Mouse (Mus musculus) CD4-positive, CD25-positive, alpha-beta regulatory T cell, adult 4 months (primary cell): Measurements from ENCODE around the gene Cdk16. TPM values are rescaled to one million over a fixed set of nuclear protein-coding genes. Genes with fewer than 3 reads are reported as not detected.

Experiments used
- ATAC-seq: one replicate; pipeline ENCODE4 v1.8.0; 2017
- polyA plus RNA-seq, 2 experiments: library from polyadenylated mRNA; unstranded; fragments of 100-300 nt; shearing (Covaris generic); gene quantifications; one replicate each; pipeline ENCODE4 v1.2.1; 2017

Gene Cdk16
- 10 to 100 TPM; 10.3 to 11.1 TPM for polyA plus RNA-seq

- ATAC-seq: peak; percentile 90
These were observed at the start of gene Cdk16 for GRCm38 (mm10) chrX:20687519-20688067. TSS of gene Cdk16 (plus strand) at chrX:20687954.

- ATAC-seq: no peak
These were observed 49.6 kb upstream of the Cdk16 start for GRCm38 (mm10) chrX:20638141-20638540.

- no peak for ATAC-seq
These were observed 43.0 kb upstream of the Cdk16 start for GRCm38 (mm10) chrX:20644780-20645179.

DNA sequence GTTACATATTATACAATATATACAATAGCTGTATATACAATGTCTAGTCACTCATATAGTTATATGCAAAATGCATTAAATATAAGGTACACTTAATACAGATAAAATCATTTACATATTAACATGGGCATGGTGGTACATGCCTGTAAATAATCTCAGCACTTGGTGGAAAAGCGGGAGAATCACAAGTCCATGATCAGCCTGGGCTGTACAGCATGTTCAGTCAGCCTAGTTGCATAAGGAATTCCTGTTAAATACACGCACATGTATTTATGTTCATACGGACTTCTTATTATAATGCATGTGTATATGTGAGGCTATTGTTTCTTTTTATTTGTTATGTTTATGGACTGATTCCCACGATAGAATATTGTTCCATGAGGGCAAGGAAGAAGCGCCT is 30.2 kb upstream of the Cdk16 start:
- ATAC-seq: no peak

- ATAC-seq: peak; percentile 87
These were observed 29.6 kb upstream of the Cdk16 start, which contains the start of gene Uba1 for GRCm38 (mm10) chrX:20658026-20658652. TSS of gene Uba1 (plus strand) at chrX:20658326.

- no peak for ATAC-seq
These were observed 28.8 kb upstream of the Cdk16 start for GRCm38 (mm10) chrX:20658891-20659406.

DNA sequence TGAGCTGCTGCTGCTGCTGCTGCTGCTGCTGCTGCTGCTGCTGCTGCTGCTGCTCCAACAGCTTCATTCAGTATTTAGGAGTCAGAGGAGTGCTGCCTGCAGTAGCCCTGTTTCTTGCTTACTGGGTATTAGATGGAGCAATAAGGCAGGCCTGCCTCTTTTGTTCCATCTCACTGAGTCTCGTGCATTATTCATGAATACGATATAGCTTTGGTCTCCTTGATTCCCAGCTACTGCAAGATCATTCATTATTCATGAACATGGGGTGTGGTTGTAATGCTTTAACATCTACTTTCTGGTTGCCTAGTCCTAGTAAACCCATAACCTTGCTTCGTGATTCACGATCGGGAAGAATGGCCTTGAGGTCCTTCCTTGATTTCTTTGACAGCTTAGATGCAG is 25.4 kb upstream of the Cdk16 start:
- ATAC-seq: no peak

DNA sequence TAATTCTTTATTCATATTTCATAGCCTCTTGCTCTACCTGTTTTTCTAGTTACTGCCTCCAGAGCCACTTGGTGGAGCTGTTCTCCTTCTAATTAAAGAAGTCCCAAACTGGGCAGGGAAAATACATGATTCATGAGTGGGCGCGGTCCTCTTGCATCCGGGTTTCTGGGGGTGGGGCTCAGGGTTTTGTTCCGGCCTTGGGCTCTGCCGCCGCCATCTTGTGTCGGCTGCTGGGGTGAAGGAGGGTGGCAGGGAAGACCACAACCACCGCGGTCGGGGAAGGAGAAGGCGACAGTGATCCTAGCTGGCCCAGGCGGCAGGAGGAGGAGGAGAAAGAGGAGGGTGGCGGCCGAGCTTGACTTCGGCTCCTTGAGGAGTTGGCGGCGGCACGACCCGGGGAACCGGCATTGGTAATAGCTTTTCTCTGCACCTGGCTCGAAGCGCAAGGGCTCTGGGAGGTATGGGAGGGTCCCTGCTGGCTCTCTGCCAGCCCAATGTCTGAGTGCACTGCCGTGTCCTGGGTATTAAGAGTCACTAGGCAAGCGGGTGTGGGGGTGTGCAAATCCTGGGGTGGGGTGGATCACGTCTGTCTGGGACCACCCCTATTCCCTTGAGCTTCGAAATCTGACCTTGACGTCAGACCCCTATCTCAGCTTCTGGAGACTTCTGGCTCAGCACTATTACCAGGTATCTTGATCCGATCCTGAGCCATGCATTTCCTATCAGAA is 24.9 kb upstream of the Cdk16 start:
- peak; percentile 77 for ATAC-seq

DNA sequence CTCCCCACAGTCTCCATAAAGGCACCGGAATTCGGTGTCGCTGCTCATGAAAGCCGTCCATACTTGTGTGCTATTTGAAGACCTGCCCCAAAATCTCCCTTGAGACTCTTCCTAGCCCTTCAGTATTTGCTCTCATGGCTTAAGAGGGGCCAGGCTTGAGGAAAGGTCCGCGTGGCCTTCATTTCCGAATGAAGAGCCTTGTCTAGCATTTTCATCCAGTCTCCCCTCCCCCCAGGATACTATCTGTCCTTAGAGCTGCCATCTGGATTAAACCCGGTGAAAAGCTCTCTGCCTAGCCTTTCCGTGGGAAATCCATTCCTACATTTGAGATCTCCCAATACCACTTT is 24.3 kb upstream of the Cdk16 start:
- no peak for ATAC-seq

- peak; percentile 67 for ATAC-seq
These were observed 354 bp downstream of the Cdk16 start for GRCm38 (mm10) chrX:20688068-20688547.

DNA sequence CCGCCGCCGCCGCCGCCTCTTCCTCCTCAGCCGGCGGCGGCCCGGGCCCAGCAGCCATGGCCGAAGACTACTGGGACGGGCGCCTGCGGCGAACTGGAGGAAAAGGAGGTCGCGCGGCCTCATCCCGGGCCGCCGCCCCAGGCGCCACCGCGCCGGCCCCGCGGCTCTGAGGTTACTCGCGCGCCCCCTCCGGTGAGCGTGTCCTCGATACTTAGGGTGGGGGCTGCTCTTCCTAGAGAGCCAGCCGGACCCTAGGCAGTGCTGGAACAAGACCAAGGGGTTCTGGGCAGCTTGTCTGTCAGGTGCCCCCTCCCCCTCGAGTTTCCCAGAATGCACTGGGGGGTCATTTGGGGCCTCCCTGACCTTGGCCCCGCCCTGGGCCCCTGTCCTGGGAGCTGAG is 861 bp downstream of the Cdk16 start:
- ATAC-seq: no peak

- no peak for ATAC-seq
These were observed 3.8 kb downstream of the Cdk16 start for GRCm38 (mm10) chrX:20691566-20691965.

DNA sequence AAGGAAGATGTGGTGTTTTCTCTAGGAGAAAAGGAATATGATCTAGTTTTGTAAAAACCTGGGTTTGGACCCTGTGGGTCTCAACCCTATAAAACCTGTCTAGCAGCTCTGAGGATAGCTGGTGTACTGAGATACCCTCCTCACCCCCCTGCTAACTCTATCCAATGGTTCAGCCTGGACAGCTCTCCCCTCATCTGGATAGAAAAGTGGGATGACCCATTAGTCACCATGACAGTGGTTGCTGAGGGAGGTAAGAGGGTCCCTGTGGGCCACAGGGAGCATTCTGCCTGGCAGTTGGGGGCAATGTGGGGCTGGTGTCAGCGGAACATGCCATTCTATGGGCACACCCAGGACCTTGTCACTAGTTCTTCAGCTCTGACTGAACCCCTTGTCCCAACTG is 4.9 kb downstream of the Cdk16 start:
- ATAC-seq: no peak

DNA sequence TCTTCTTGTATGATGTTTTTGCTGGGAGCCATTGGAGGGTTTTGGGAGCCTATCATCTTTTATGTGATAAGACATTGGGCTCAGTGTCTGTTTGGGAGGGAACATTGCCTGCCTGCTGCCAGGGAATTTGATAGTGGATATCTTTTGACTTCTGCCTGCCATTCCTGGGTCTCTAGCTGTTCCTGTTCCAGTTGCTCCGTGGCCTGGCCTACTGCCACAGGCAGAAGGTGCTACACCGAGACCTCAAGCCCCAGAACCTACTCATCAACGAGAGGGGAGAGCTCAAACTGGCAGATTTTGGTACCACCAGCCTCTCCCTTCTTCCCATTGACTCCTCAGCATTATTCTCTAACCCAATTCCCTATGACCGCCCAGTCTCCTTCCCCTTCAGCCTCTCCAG is 8.1 kb downstream of the Cdk16 start:
- ATAC-seq: no peak

- peak; percentile 13 for ATAC-seq
These were observed 16.1 kb downstream of the Cdk16 start, which contains the start of gene Usp11 for GRCm38 (mm10) chrX:20703741-20704290. TSS of gene Usp11 (plus strand) at chrX:20703906.

GRCm38 (mm10) chrX:20704295-20705082 is 16.7 kb downstream of the Cdk16 start:
- ATAC-seq: peak; percentile 82

DNA sequence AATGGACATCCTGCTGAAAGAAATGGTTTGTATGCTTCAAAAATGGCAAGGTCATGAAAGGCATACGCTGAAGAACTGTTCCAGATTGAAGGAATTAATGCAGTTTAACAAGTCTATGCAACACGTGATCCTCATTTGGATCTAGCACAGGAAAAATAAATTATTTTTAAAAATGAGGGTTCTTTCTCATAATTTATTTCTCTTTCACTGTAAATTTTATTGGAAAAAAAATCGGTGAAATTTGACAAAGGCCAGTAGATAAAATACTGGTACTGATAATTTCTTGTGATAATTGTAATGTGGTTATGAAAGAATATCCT is 17.3 kb downstream of the Cdk16 start:
- no peak for ATAC-seq

GRCm38 (mm10) chrX:20728681-20729080 is 40.9 kb downstream of the Cdk16 start:
- ATAC-seq: no peak

DNA sequence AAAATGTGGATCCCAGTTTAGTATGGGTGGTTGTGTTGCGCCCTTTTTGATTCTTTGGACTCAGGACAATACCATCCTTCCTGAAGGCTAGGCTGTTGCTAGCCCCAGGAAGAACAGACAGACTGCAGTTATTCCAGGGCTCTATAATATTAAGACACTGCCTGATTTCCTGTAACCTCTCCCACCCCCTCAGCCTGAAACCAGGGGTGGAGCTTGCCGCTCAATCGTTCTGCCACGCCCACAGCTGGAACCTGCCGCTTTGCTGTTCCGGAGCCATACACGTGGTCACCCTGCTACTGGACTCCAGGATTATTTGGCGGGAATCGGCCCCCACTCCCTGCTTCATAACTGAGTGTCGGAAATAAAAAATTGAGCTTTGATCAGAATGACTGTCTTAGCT is 42.3 kb downstream of the Cdk16 start:
- peak; percentile 47 for ATAC-seq

- no peak for ATAC-seq
These were observed 48.7 kb downstream of the Cdk16 start for GRCm38 (mm10) chrX:20736479-20736878.

DNA sequence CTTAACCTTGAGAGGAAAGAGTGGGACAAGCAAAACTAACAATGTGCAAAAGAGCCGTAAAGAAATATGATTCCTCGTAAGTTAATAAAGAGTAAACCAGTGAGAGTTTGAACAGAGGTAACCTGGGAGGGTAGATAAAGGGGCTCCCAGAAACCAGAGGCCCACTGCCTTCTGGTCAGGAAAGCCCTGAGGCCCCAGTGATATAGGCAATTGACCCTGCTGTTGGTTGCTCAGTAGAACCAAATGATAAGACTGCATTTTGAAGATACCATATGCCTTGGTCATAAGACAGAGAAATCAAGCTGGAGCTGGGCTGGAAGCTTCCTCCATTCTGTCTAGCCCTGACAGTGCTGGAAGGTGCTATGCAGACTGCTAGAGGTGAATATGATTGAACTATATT is 61.1 kb downstream of the Cdk16 start:
- ATAC-seq: no peak
